Mouse (Mus musculus) embryonic facial prominence, embryonic 12.5 days (tissue): Measurements from ENCODE around the gene Nmbr. TPM values are rescaled to one million over a fixed set of nuclear protein-coding genes. Genes with fewer than 3 reads are reported as not detected.

Source experiments
- ATAC-seq: fragments of 200-750 bp; cut with Nextera tagmentation; 2 replicates; pipeline ENCODE4 v1.8.0; 2017; ENCODE audit not compliant: insufficient number of reproducible peaks, insufficient read depth, low FRiP score, low TSS enrichment
- H3K27ac ChIP-seq: fragments of 300-500 bp; sonication (generic); 2 replicates; pipeline ENCODE4 v1.5.1; 2016; ENCODE audit warnings: mild to moderate bottlenecking
- H3K27me3 ChIP-seq: fragments of 300-500 bp; sonication (generic); 2 replicates; pipeline ENCODE4 v1.6.1; 2016; ENCODE audit warnings: mild to moderate bottlenecking, moderate library complexity
- H3K36me3 ChIP-seq: fragments of 300-500 bp; sonication (generic); 2 replicates; pipeline ENCODE4 v1.6.1; 2016; ENCODE audit warnings: mild to moderate bottlenecking
- H3K4me1 ChIP-seq: fragments of 300-500 bp; sonication (generic); 2 replicates; pipeline ENCODE4 v1.6.1; 2016
- H3K4me2 ChIP-seq: fragments of 300-500 bp; sonication (generic); replicated peaks from 2 replicates; pipeline ENCODE4 v1.6.1; 2016; ENCODE audit warnings: mild to moderate bottlenecking, moderate library complexity
- H3K4me3 ChIP-seq: fragments of 300-500 bp; sonication (generic); 2 replicates; pipeline ENCODE4 v1.5.1; 2016; ENCODE audit warnings: mild to moderate bottlenecking
- H3K9ac ChIP-seq: fragments of 300-500 bp; sonication (generic); 2 replicates; pipeline ENCODE4 v1.6.1; 2016; ENCODE audit warnings: mild to moderate bottlenecking, moderate library complexity
- H3K9me3 ChIP-seq: fragments of 300-500 bp; sonication (generic); 2 replicates; pipeline ENCODE4 v1.6.1; 2016; ENCODE audit warnings: mild to moderate bottlenecking, moderate library complexity
- WGBS: fragments of 180-500 bp; shearing (Covaris S2); methylation state at CpG from one replicate; pipeline ENCODE4 v1.1.7; 2016; 5-methylcytosine and 5-hydroxymethylcytosine counted together
- polyA plus RNA-seq: library from polyadenylated mRNA; unstranded; fragments of >200 nt; fragmentation: Nextera tagmentation; extraction: Ambion mirVana; gene quantifications from 2 replicates; pipeline ENCODE4 v1.2.1, GENCODE M21; 2016

Gene Nmbr
- polyA plus RNA-seq, 1 experiment from 2014 or later = 1.1 TPM

DNA sequence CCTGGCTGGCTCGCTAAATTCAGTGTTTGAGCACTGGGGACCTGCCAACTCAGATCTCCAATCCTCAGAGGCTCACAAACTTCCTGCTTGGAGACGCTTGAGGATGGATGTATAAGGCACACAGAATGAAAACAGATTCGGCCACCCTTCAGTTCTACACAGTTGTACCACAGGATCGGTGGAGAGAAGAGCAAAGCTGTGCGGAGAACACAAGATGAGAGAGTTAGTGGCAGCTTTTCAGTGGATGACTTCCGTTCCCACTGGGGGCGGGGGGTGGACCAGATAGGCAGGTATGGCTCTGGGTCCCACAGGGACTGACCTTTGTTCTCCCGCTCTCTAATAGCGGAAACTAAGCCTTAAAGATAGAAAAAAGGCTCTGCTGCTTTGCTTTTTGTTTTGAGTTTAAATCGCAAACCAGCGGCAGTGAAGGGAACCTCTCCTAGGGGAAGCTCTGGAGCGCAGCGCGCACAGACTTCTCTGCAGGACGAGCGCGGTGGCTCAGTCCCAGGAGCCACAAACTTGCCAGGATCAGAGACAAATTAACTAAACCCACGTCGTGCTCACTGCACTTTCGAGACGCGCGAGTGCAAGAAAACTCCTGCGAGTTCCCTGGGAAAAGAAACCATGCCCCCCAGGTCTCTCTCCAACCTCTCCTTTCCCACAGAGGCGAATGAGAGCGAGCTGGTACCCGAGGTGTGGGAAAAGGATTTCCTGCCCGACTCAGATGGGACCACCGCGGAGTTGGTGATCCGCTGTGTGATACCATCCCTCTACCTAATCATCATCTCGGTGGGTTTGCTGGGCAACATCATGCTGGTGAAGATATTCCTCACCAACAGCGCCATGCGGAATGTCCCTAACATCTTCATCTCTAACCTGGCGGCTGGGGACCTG is 54.5 kb downstream of the Nmbr start:
- H3K4me3 ChIP-seq = peak overlapping the region; percentile 39
- peak overlapping the region; percentile 4; the same call in 1 of the 2 replicates for H3K9ac ChIP-seq
- no peaks in the 10 kb centered on the region for H3K36me3 ChIP-seq
- H3K27me3 ChIP-seq = peaks cover 6% of the 10 kb centered on the region; the same call in 1 of the 2 replicates
- H3K9me3 ChIP-seq = no peaks in the 10 kb centered on the region
- no peak overlapping the region for H3K27ac ChIP-seq
- 2% methylated on average over 35 of the region's 35 CpGs for WGBS
- no peak for ATAC-seq
- H3K4me2 ChIP-seq = peak overlapping the region; percentile 72
- no peaks in the 10 kb centered on the region for H3K4me1 ChIP-seq

DNA sequence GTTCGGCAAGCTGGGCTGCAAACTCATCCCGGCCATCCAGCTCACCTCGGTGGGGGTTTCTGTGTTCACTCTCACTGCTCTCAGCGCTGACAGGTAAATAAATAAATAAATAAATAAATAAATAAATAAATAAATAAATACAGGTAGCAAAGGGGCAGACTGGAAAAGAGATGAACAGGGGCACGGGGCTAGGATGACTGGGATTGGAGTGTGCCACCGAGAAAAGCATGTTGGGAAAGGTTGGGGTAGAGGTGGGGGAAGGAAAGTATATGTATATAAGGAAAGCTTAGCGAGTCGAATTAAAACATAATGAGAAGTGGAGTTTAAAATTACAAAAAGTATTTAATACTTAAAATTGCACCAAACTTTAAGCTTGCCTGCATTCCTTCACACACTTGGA is 55.2 kb downstream of the Nmbr start:
- WGBS = 19% methylated on average over 8 of the region's 8 CpGs
- H3K36me3 ChIP-seq = no peaks in the 10 kb centered on the region
- no peaks in the 10 kb centered on the region for H3K9me3 ChIP-seq
- ATAC-seq = no peak
- H3K4me3 ChIP-seq = peak overlapping the region; percentile 39
- no peak overlapping the region for H3K9ac ChIP-seq
- H3K27ac ChIP-seq = no peak overlapping the region
- no peaks in the 10 kb centered on the region for H3K4me1 ChIP-seq
- peaks cover 6% of the 10 kb centered on the region; the same call in 1 of the 2 replicates for H3K27me3 ChIP-seq
- peak overlapping the region; percentile 72 for H3K4me2 ChIP-seq

DNA sequence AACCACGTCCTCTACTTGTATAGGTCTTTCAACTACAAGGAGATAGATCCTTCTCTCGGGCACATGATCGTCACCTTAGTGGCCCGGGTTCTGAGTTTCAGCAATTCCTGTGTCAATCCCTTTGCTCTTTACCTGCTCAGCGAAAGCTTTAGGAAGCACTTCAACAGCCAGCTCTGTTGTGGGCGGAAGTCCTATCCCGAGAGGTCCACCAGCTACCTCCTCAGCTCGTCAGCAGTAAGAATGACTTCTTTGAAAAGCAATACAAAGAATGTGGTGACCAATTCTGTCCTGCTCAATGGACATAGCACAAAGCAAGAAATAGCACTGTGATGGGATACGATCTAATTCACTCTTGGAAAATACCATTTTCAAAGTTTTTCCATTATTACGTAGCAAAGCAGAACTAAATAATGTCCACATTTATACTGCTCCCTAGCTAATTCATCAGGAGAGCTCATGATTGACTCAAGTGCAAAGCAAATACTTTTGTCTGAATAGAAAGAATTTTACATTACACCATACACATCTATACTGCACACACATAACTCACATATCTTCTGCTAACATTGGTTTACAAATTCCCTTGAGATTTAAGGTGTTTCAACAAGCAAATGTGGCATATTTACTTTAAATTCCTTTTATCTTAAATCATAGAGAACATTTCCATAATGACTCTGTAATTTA is 65.0 kb downstream of the Nmbr start:
- no peaks in the 10 kb centered on the region for H3K4me1 ChIP-seq
- H3K27me3 ChIP-seq = no peaks in the 10 kb centered on the region
- no peak for ATAC-seq
- H3K9me3 ChIP-seq = no peaks in the 10 kb centered on the region
- H3K9ac ChIP-seq = no peak overlapping the region
- H3K4me2 ChIP-seq = no peak overlapping the region
- 85% methylated on average over 10 of the region's 10 CpGs for WGBS
- H3K27ac ChIP-seq = no peak overlapping the region
- no peak overlapping the region for H3K4me3 ChIP-seq
- no peaks in the 10 kb centered on the region for H3K36me3 ChIP-seq

DNA sequence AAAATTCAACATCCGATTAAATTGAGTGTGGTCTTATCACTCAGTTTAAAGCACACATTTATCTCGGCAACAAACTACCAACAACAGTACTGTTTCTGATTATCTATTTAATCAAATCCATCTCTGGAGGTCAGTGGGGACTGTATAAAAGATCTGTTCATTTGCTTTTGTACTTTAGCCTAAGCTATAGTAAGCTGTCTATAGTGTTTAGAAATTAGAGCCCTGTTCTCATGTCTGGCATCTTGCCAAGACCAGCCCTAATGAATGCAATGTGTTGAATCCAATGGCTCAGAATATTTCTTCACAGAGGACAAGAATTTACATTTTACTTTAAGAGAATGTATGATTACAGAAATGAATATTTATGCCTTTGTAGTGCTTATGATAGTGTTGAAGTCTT is 69.1 kb downstream of the Nmbr start:
- no peaks in the 10 kb centered on the region for H3K9me3 ChIP-seq
- H3K27ac ChIP-seq = no peak overlapping the region
- peak; percentile 85 for ATAC-seq
- H3K27me3 ChIP-seq = no peaks in the 10 kb centered on the region; the same call in 1 of the 2 replicates
- no peaks in the 10 kb centered on the region for H3K36me3 ChIP-seq
- no peak overlapping the region for H3K4me3 ChIP-seq
- H3K4me1 ChIP-seq = no peaks in the 10 kb centered on the region
- H3K4me2 ChIP-seq = no peak overlapping the region
- no peak overlapping the region for H3K9ac ChIP-seq
- WGBS = 36% methylated on average over 2 of the region's 2 CpGs

GRCm38 (mm10) chr10:14789969-14790368 is 84.6 kb downstream of the Nmbr start:
- Histone ChIP-seq H3K4me3 (no peak overlapping the region), H3K4me2 (no peak overlapping the region), H3K27me3 (no peaks in the 10 kb centered on the region), H3K9me3 (no peaks in the 10 kb centered on the region), H3K36me3 (no peaks in the 10 kb centered on the region), H3K4me1 (no peaks in the 10 kb centered on the region), H3K9ac (no peak overlapping the region), H3K27ac (no peak overlapping the region)
- 76% methylated on average over 2 of the region's 2 CpGs for WGBS
- ATAC-seq = no peak

- H3K27ac ChIP-seq = no peak overlapping the region
- ATAC-seq = no peak
- 74% methylated on average over 4 of the region's 4 CpGs for WGBS
- H3K27me3 ChIP-seq = no peaks in the 10 kb centered on the region
- no peaks in the 10 kb centered on the region for H3K36me3 ChIP-seq
- no peak overlapping the region for H3K4me2 ChIP-seq
- no peak overlapping the region for H3K4me3 ChIP-seq
- no peak overlapping the region for H3K9ac ChIP-seq
- no peaks in the 10 kb centered on the region for H3K9me3 ChIP-seq
- H3K4me1 ChIP-seq = no peaks in the 10 kb centered on the region
These were observed 111.6 kb downstream of the Nmbr start for GRCm38 (mm10) chr10:14816970-14817369.

Other genes starting within 250 kb of the Nmbr start
- 4.8 and 5.4 TPM in 2 replicates for gene Adgrg6, start 159.9 kb upstream of the Nmbr start, polyA plus RNA-seq
- gene Vta1, start within 50 bp of the Nmbr start, polyA plus RNA-seq = 98.1 and 105 TPM in 2 replicates
- gene Gje1, start 12.6 kb downstream of the Nmbr start, polyA plus RNA-seq = 0.80 and 1.7 TPM in 2 replicates